Mouse (Mus musculus) bone marrow, adult 2 months (tissue): ENCODE data around the gene Zer1. TPM values are rescaled to one million over a fixed set of nuclear protein-coding genes. Genes with fewer than 3 reads are reported as not detected.
A peak's percentile ranks its signal among the peaks of the same experiment; 100 is the strongest.
"Not testable (repeated sequence)": the region's sequence is repeated elsewhere in the genome, so short reads cannot be mapped to it uniquely, and the experiment has no call there.

Source experiments
- H3K27ac ChIP-seq: fragments of 200-500 bp; 2 replicates; pipeline ENCODE4 v1.5.1; 2012; ENCODE audit warnings: low read depth, mild to moderate bottlenecking, control low read depth, inconsistent platforms, low read length; ENCODE audit not compliant: control insufficient read depth, poor library complexity, insufficient read depth
- H3K4me1 ChIP-seq: fragments of 200-500 bp; 2 replicates; pipeline ENCODE4 v1.6.1; 2011; ENCODE audit warnings: low read length; ENCODE audit not compliant: control insufficient read depth, insufficient read depth
- H3K4me3 ChIP-seq: fragments of 200-500 bp; replicated peaks from 2 replicates; pipeline ENCODE3; 2011; ENCODE audit warnings: mild to moderate bottlenecking, low read depth, low read length, control low read depth; ENCODE audit not compliant: control insufficient read depth
- CTCF ChIP-seq: fragments of 200-500 bp; IDR thresholded peaks from 2 replicates; pipeline ENCODE4 v1.5.1; 2011; ENCODE audit warnings: low read length, control low read depth; ENCODE audit not compliant: control insufficient read depth, insufficient read depth
- POLR2A ChIP-seq: fragments of 200-500 bp; IDR thresholded peaks from 2 replicates; pipeline ENCODE4 v1.6.1; 2011; ENCODE audit warnings: low read depth, mild to moderate bottlenecking, control low read depth, low read length, borderline replicate concordance; ENCODE audit not compliant: control insufficient read depth
- WGBS: fragments of 180-500 bp; shearing (Covaris S2); methylation state at CpG from one replicate; pipeline ENCODE4 v1.1.7; 2018; 5-methylcytosine and 5-hydroxymethylcytosine counted together
- polyA plus RNA-seq: library from polyadenylated mRNA; stranded (reverse); fragments of >200 nt; gene quantifications from 2 replicates; pipeline ENCODE4 v1.2.4, GENCODE M21; 2011; ENCODE audit warnings: low replicate concordance; ENCODE audit not compliant: missing spikeins, insufficient read depth, insufficient read length

The Zer1 gene
- polyA plus RNA-seq, 1 experiment = 24.8 TPM

DNA sequence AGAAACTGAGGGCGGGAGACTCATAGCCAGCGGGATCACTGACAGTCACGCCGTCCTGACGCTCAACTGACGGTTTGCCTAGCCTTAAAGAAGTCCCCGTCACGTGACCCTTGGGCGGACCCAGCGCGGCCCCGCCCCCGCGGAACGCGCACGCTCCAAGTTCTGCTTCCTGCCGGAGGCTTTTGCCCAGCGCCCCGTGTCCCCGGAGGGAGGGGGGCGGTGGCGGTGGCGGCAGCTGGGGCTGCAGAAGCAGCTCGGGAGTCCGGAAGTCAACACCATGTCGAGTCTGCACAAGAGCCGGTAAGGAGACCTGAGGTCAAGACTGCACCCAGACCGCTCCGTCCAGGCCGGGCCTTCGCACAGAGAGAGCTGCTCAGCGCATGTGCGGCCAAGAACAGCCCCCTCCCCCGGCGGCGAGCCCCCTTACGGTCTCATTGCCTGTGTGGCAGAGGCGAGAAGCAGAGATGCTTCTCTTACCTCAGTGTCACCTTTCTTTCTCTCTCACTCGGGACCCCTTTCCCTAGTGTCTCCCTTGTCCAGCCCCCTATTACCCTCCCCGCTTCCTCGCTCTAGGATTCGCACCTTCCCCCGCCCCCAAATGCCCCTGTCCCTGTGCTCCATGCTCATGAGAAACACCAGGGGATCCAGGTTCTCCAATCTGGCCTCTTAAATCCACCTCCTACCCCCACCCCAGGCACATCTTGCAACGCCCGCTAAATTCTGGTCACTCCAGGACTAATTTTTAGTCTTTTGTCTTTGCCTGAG is 9.4 kb upstream of the Zer1 start, which contains the start of gene Tbc1d13:
Gene Tbc1d13 (plus strand): TSS at position 134 of the 765 bp plus-strand sequence.
- no peaks in the 10 kb centered on the region; the same call in 1 of the 2 replicates for H3K4me1 ChIP-seq
- TF ChIP-seq POLR2A (peak; percentile 90), CTCF (no peak)
- H3K27ac ChIP-seq = peak within 1 kb of the TSS; percentile 68
- WGBS = under 1% methylated on average over 46 of the region's 46 CpGs
- peak within 1 kb of the TSS; percentile 90 for H3K4me3 ChIP-seq

DNA sequence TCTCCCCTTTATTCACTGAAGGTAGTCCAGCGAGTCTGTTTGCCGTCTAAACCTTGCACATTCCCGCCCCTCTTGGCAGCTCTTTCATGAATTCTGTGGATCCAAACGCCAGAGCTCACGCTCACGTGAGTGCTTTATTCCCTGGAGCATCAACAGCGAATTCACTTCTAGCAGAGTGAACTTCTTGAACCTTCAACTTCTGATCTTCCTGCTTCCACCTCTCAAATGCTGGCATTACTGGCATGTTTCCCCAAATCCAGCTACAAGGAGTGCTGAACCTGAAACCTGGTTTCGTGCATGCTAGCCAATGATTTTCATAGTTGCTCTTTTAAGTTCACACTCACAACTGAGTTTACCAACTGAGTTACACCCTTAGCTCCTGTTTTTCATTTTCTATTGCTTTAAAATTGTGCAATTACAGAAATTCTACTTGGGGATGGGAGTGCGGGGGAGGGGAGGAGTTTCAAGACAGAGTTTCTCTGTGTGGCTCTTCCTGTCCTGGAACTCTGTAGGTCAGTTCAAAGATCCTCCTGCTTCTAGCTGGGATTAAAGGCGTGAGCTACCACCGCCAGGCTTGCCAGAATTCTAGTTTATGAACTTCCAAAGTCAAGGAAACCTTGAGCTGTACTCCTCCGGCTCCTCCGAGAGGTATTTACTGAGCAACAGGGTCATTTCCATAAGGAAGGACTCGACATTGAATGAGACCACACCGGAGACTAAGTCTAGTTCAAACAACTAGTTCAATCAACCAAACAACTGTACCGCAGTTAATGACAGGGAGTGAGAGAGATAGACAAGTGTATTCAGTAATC is 8.6 kb upstream of the Zer1 start:
- WGBS = 36% methylated on average over 16 of the region's 16 CpGs
- Histone ChIP-seq H3K27ac (peak overlapping the region; percentile 46), H3K4me3 (peak overlapping the region; percentile 64), H3K4me1 (no peaks in the 10 kb centered on the region; the same call in 1 of the 2 replicates)
- TF ChIP-seq POLR2A = no peak
- TF ChIP-seq CTCF = no peak

DNA sequence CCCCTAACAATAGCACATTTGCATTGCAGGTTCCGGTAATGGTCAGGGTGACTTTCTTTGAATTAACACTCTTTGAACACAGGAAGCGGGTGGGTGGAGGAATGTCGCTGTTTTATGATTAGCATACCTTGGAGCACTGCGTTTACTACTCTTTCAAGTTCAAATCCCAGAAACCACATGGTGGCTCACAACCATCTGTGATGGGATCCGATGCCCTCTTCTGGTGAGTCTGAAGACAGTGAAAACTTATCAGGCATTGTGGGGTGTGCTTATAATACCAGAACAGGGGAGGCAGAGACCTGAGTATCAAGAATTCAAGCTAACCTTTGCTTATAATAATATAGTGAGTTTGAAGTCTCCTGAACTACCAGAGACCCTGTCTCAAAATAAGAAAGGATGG is 6.9 kb upstream of the Zer1 start:
- 56% methylated on average over 5 of the region's 5 CpGs for WGBS
- H3K4me3 ChIP-seq, H3K4me1 ChIP-seq, H3K27ac ChIP-seq: not testable (repeated sequence)

DNA sequence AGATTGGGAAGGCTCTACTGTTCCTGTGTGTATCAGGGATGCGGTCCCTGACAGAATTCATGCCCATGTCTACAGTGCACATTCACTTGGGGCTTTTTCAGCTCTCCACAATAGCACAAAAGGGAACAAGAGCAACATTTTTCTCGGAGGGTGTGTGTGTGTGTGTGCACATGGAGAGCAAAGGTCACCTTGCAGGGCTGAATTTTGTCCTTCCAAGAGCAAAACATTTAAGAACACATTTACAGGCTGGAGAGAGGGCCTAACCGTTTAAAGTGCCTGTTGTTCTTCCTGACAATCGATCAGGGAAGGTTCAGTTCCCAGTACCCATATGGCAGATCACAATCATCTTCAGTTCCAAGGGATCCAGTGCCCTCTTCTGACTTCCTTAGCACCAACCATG is 5.8 kb upstream of the Zer1 start:
- H3K4me1 ChIP-seq = no peaks in the 10 kb centered on the region; the same call in 1 of the 2 replicates
- 83% methylated on average over 4 of the region's 4 CpGs for WGBS
- TF ChIP-seq CTCF (no peak), POLR2A (no peak)

DNA sequence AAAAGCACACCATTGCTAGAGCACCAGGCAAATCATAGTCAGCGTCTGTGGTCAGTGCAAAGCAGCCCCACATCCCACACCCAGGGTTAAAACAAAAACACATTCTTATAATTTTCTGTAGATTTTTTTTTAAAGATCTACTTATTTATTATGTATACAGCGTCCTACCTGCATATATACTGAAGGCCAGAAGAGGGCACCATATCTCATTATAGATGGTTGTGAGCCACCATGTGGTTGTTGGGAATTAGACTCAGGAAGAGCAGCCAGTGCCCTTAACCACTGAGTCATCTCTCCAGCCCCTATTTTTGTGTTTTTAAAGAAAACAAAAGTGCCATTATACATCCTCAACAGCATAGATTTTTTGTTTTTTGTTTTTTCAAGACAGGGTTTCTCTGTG is 4.4 kb upstream of the Zer1 start:
- H3K4me1 ChIP-seq = no peaks in the 10 kb centered on the region; the same call in 1 of the 2 replicates
- WGBS = 35% methylated on average over 2 of the region's 2 CpGs
- TF ChIP-seq CTCF (no peak), POLR2A (no peak)
- H3K27ac ChIP-seq = no peak overlapping the region
- no peak overlapping the region for H3K4me3 ChIP-seq

More for the DNA sequence above, 5.8 kb upstream of the Zer1 start:
- Histone ChIP-seq H3K4me3 (no peak overlapping the region), H3K27ac (no peak overlapping the region)

DNA sequence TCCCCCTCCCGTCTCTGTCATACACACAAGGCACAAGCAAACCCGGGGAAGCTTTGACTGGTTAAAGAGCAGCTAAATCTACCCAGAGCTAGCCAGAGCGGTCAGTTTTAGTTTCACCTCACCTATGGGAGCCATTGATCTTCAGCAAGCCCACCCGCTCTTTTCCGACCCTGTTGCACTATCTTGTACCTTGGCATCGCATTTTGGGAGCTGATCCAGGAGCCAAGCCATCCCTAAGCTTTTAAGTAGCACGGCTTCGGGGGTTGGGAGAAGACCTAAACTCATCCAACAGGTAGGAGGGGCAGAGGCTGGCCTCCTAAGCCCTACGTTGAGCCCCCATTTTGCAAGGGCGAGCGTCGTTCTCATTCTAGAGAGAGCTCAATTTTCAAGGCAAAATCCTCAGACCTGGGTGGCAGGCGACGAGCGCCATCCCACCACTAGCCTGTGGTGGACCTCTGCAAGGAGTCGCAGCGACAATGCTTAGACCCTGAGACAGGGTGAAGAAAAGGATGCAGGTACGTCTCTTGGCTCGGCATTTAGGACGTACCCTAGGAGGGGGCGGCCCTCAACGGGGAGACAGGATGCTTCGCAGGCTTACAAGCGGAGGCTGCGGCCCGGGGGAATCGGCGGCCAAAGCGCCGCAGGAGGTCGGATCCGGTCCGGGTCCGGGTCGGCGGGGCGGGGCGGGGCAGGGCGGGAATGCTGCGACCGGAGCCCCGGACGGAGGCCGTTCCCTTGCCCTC is 485 bp downstream of the Zer1 start:
- TF ChIP-seq CTCF = no peak
- TF ChIP-seq POLR2A = no peak
- 1% methylated on average over 44 of the region's 44 CpGs for WGBS
- Histone ChIP-seq H3K27ac (peak overlapping the region; percentile 76; the same call in 1 of the 2 replicates), H3K4me3 (peak overlapping the region; percentile 68), H3K4me1 (peaks cover 2% of the 10 kb centered on the region)

DNA sequence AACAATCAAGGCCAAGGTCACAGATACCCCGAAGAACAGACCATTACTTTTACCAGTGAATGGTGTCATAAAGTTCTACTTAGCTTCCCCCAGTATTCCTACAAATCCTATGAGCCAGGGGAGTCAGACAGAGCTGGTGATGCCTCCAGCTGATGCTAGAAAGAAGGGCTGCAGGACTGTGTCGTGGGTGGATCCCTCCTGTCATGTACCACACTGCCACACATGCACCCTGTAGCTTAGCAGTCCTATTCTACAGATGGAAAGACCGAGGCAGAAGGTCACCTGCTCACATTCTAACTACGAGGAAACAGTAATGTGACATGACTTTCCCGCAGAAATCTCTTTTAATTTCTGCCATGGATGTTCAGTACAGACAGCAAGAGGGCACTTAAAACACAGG is 1.6 kb downstream of the Zer1 start:
- H3K27ac ChIP-seq = no peak overlapping the region

DNA sequence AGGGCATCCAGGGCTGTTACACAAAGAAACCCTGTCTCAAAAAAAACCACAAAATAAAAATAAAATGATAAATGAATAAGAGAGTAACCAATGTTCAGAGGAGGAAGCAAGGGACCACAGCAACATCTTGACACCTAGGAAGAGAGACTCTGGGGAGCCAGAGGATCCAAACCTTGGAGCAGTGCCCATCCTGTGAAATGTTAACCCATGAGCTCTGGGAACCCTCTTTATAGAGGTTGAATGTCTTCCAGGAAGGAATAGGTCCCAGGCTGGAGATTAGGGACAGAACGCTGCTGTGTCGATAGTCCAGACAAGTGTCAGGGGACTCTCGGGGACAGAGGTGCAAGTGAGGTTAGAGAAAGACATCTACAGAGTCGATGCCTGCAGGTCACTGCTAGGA is 4.1 kb downstream of the Zer1 start:
- H3K27ac ChIP-seq = no peak overlapping the region
- TF ChIP-seq POLR2A (no peak), CTCF (no peak)
- WGBS = 86% methylated on average over 4 of the region's 4 CpGs
- peaks cover 2% of the 10 kb centered on the region for H3K4me1 ChIP-seq
- H3K4me3 ChIP-seq = no peak overlapping the region

More for the DNA sequence above, 1.6 kb downstream of the Zer1 start:
- WGBS = 87% methylated on average over 5 of the region's 5 CpGs
- peaks cover 2% of the 10 kb centered on the region for H3K4me1 ChIP-seq
- no peak overlapping the region for H3K4me3 ChIP-seq
- TF ChIP-seq POLR2A (no peak), CTCF (no peak)
